ENCODE assay signal across 10 mouse cellular contexts in genomic region chr1:51789269-51789668, GRCm38 (mm10).
DNase-seq lines count a peak whose midpoint lies in the region; ATAC-seq lines count a peak whose summit lies in the region.
"Had no signal": no experiment of that assay in that cellular context is flagged by ENCODE, and none has a peak within 500 bp of the region (broad histone marks: within the 10 kb centered on the region; RNA-seq: fewer than 3 reads in every experiment).

No protein-coding gene starts in this region.

- H3K9me3 ChIP-seq in heart, embryonic 16.5 days (replicated peaks; ENCODE audit: control insufficient read depth, low read length) = no peaks in the 10 kb centered on the region
- no peaks in the 10 kb centered on the region for H3K9me3 ChIP-seq in heart, embryonic 10.5 days
- no peaks in the 10 kb centered on the region for H3K9me3 ChIP-seq in limb, embryonic 13.5 days

- H3K4me2 ChIP-seq in heart, embryonic 16.5 days (ENCODE audit: low read depth, low read length) = no peak overlapping the region
- no peak overlapping the region for H3K4me2 ChIP-seq in limb, embryonic 13.5 days (replicated peaks)

- 49% methylated on average over 6 of the region's 6 CpGs for WGBS in heart, embryonic 16.5 days
- 67% methylated on average over 6 of the region's 6 CpGs for WGBS in heart, embryonic 10.5 days
- 20% methylated on average over 6 of the region's 6 CpGs for WGBS in limb, embryonic 13.5 days

- no peak overlapping the region for H3K27ac ChIP-seq in heart, embryonic 16.5 days (ENCODE audit: low read length)
- H3K27ac ChIP-seq in heart, embryonic 10.5 days = no peak overlapping the region
- H3K27ac ChIP-seq in limb, embryonic 13.5 days = no peak overlapping the region

- DNase-seq in heart, embryonic 10.5 days (ENCODE audit: low spot score) = no peak
- DNase-seq in 416B (ENCODE audit: low read depth) = peak; percentile 29
- DNase-seq in adrenal gland, adult 2 months = peak; percentile 76
- DNase-seq in right cerebral cortex, postnatal 14 days = no peak
- DNase-seq in frontal cortex, postnatal 10 days (ENCODE audit: low spot score in 2 of 2) = no peak
- no peak for DNase-seq in left cerebral cortex, postnatal 25 days (ENCODE audit: low spot score in 2 of 2)
- DNase-seq: forebrain, postnatal 0 days; thymus, postnatal 4 days had no signal

- no peak overlapping the region for H3K4me3 ChIP-seq in heart, embryonic 16.5 days (ENCODE audit: low read length)
- no peak overlapping the region for H3K4me3 ChIP-seq in heart, embryonic 10.5 days
- no peak overlapping the region for H3K4me3 ChIP-seq in limb, embryonic 13.5 days

- intact Hi-C loops in left cerebral cortex, postnatal 25 days (cut with DNase I) = no loop called here

- peaks cover 4% of the 10 kb centered on the region for H3K4me1 ChIP-seq in heart, embryonic 16.5 days (ENCODE audit: control insufficient read depth, insufficient read depth, low read length)
- H3K4me1 ChIP-seq in heart, embryonic 10.5 days = no peaks in the 10 kb centered on the region
- peaks cover 33% of the 10 kb centered on the region for H3K4me1 ChIP-seq in limb, embryonic 13.5 days

- no peaks in the 10 kb centered on the region for H3K27me3 ChIP-seq in heart, embryonic 16.5 days (ENCODE audit: control insufficient read depth, insufficient read depth, low read length)
- no peaks in the 10 kb centered on the region for H3K27me3 ChIP-seq in heart, embryonic 10.5 days (ENCODE audit: insufficient read depth, poor library complexity, severe bottlenecking)
- H3K27me3 ChIP-seq in limb, embryonic 13.5 days = no peaks in the 10 kb centered on the region

- no peak overlapping the region for H3K9ac ChIP-seq in heart, embryonic 16.5 days (ENCODE audit: low read length)
- no peak overlapping the region for H3K9ac ChIP-seq in limb, embryonic 13.5 days
- H3K9ac ChIP-seq: forebrain, postnatal 0 days had no signal

- ATAC-seq in heart, embryonic 16.5 days (replicated peaks; ENCODE audit: extremely low read depth, insufficient read depth, low FRiP score) = 0 out of 2 replicates have a peak, but pooled peaks have one; percentile 37
- peak; percentile 54; the same call in 1 of the 2 replicates for ATAC-seq in limb, embryonic 13.5 days (ENCODE audit: low FRiP score, low read depth)
- ATAC-seq: forebrain, postnatal 0 days had no signal

- H3K36me3 ChIP-seq in heart, embryonic 16.5 days (ENCODE audit: control insufficient read depth, insufficient read depth) = peaks cover 14% of the 10 kb centered on the region; the same call in 1 of the 2 replicates
- peaks cover 42% of the 10 kb centered on the region for H3K36me3 ChIP-seq in heart, embryonic 10.5 days
- H3K36me3 ChIP-seq in limb, embryonic 13.5 days = peaks cover 37% of the 10 kb centered on the region

Comparison
In these comparisons a context has a peak if more than half of its experiments do, and no peak if none do; other contexts are left out.
1. DNase-seq: peak in 416B (single experiment) and adrenal gland, adult 2 months (single experiment); none in heart, embryonic 10.5 days (single experiment), right cerebral cortex, postnatal 14 days (single experiment), frontal cortex, postnatal 10 days (0 of 2) and left cerebral cortex, postnatal 25 days (0 of 2).